Mouse (Mus musculus) stomach, postnatal 0 days (tissue): ENCODE results near the gene Phldb3.

Experiments
- CTCF ChIP-seq: IDR thresholded peaks from 2 replicates; pipeline ENCODE4 v1.5.1; 2016; ENCODE audit warnings: antibody characterized with exemption, low read depth, mild to moderate bottlenecking, moderate library complexity
- EP300 ChIP-seq: optimal IDR thresholded peaks from 2 replicates; pipeline ENCODE3; 2016; ENCODE audit warnings: antibody characterized with exemption

DNA sequence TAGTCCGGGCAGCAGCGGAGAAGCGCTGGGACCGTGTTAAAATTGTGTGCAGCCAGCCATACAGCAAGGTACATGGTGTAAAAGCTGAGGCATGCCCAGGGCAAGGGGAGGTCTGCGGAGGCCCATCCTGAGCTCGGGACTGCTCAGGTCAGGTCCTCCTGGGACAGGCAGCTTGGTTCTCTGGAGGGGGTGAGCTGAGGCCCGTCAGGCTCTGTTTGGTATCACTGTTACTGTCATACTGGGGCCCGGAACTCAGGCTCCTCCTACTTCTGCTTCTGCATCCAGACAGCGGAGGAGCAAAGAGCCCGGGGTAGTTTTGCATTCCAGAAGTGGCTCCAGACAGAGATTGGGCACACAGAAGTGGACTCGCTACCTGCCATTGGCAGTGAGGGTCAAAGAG lies 44.9 kb upstream of the Phldb3 start:
- TF ChIP-seq CTCF (no peak), EP300 (no peak)
